Mouse (Mus musculus) limb, embryonic 14.5 days (tissue): ENCODE measurements around the gene Tm2d3. TPM values are rescaled to one million over a fixed set of nuclear protein-coding genes. Genes with fewer than 3 reads are reported as not detected.

Source experiments
- ATAC-seq: fragments of 200-750 bp; cut with Nextera tagmentation; 2 replicates; pipeline ENCODE4 v1.8.0; 2017; ENCODE audit warnings: low read depth, moderate number of reproducible peaks, moderate TSS enrichment; ENCODE audit not compliant: low FRiP score
- DNase-seq: peaks from one replicate; pipeline ENCODE4 v3.0.0-alpha.2; 2015; ENCODE audit warnings: low spot score
- H3K27ac ChIP-seq: fragments of 300-500 bp; sonication (generic); replicated peaks from 2 replicates; pipeline ENCODE4 v1.5.1; 2014; ENCODE audit warnings: low read depth, mild to moderate bottlenecking, low read length, moderate library complexity, mixed read lengths
- H3K27me3 ChIP-seq: fragments of 300-500 bp; sonication (generic); 2 replicates; pipeline ENCODE4 v1.6.1; 2014; ENCODE audit warnings: low read length, mixed read lengths; ENCODE audit not compliant: control insufficient read depth, insufficient read depth
- H3K36me3 ChIP-seq: fragments of 300-500 bp; sonication (generic); 2 replicates; pipeline ENCODE4 v1.6.1; 2014; ENCODE audit warnings: mild to moderate bottlenecking, low read length, moderate library complexity, mixed read lengths; ENCODE audit not compliant: control insufficient read depth, insufficient read depth
- H3K4me1 ChIP-seq: fragments of 300-500 bp; sonication (generic); 2 replicates; pipeline ENCODE4 v1.6.1; 2014; ENCODE audit warnings: antibody characterized with exemption, low read length, mixed read lengths; ENCODE audit not compliant: control insufficient read depth, insufficient read depth
- H3K4me2 ChIP-seq: fragments of 300-500 bp; sonication (generic); replicated peaks from 2 replicates; pipeline ENCODE4 v1.6.1; 2014; ENCODE audit warnings: low read depth, mild to moderate bottlenecking, low read length, moderate library complexity; ENCODE audit not compliant: severe bottlenecking
- H3K4me3 ChIP-seq: fragments of 300-500 bp; sonication (generic); replicated peaks from 2 replicates; pipeline ENCODE4 v1.5.1; 2014; ENCODE audit warnings: low read length
- H3K9ac ChIP-seq: fragments of 300-500 bp; sonication (generic); 2 replicates; pipeline ENCODE4 v1.6.1; 2014; ENCODE audit warnings: mild to moderate bottlenecking, low read depth, low read length, moderate library complexity; ENCODE audit not compliant: severe bottlenecking
- H3K9me3 ChIP-seq: fragments of 300-500 bp; sonication (generic); 2 replicates; pipeline ENCODE4 v1.6.1; 2016; ENCODE audit warnings: low read length; ENCODE audit not compliant: control insufficient read depth
- POLR2A ChIP-seq: fragments of 200-500 bp; IDR thresholded peaks from 2 replicates; pipeline ENCODE4 v1.8.0; 2012; ENCODE audit warnings: inconsistent platforms, mild to moderate bottlenecking, moderate library complexity, borderline replicate concordance; ENCODE audit not compliant: insufficient read depth, insufficient read length; ENCODE audit errors: extremely low read depth
- WGBS: fragments of 180-500 bp; shearing (Covaris S2); extraction: QIAGEN DNeasy Blood & Tissue Kit; methylation state at CpG from one replicate; pipeline ENCODE4 v1.1.7; 2014; 5-methylcytosine and 5-hydroxymethylcytosine counted together
- polyA plus RNA-seq, 2 experiments: library from polyadenylated mRNA; depleted of rRNA in 1 of 2; stranded (reverse) in 1 of 2; unstranded in 1 of 2; fragments of >200 nt; fragmentation: Nextera tagmentation in 1 of 2; extraction: Ambion mirVana in 1 of 2; gene quantifications; 2 replicates each; pipeline versions ENCODE4 v1.2.1 to v1.2.3; 2012 to 2014

Tm2d3 gene
- polyA plus RNA-seq, 2 experiments, result 92.9 to 119 TPM

DNA sequence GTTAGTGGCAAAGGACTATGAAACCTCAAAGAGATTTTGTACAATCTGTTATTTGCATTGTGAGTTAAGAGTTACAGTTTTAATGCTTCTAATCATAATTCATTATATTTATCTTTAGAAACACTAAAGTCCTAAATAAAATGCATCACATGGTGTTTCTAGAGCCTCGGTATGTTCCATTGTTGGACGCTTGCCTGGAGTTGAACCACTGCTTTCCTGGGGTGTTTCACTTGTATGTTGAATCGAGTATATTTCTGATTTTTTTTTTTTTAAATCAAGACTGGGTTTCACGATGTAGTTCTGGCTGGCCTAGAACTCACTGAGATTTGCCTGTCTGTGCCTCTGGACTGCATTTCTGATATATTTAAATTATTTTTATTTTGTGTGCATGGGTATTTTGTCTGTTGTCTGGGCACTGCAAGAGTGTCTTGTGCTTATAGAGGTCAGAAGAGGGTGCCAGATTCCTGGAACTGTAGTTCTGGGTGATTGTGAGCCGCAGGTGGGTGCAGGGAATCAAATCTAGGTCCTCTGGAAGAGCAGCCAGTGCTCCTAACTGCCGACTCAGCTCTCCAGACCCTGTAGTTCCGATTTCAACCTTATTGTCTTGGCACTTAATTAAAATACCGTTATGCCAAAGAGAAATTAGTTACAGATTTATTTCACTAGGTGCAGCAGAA lies 1.1 kb downstream of the Tm2d3 start:
- Histone ChIP-seq H3K36me3 (peaks cover 8% of the 10 kb centered on the region), H3K4me3 (no peak overlapping the region), H3K27me3 (no peaks in the 10 kb centered on the region), H3K9me3 (no peaks in the 10 kb centered on the region), H3K9ac (no peak overlapping the region), H3K4me2 (no peak overlapping the region), H3K4me1 (peaks cover 10% of the 10 kb centered on the region), H3K27ac (no peak overlapping the region)
- DNase-seq, result no peak
- WGBS, result 70% methylated on average over 8 of the region's 8 CpGs
- ATAC-seq, result no peak
- no peak for TF ChIP-seq POLR2A

DNA sequence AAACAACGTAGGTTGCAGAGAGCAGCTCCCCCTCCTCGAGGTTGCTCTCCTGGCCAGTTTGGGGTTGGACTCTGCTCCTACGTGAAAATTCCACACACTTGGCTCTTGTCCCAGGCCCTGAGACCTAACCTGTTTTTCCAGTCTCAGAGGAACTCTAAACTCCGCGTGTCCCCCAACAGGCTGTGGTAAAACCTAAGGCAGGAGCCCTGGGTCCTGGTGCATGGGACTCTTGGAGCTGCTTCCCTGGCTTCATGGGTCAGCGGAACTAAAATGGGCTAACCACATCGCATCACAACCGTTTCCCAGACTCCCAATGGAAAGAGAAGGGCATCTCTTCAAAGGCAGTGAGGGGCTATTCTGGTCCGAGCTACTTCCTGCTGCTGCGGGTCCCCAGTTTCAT lies 1.9 kb downstream of the Tm2d3 start:
- peak overlapping the region; percentile 80 for H3K4me3 ChIP-seq
- H3K36me3 ChIP-seq, result peaks cover 14% of the 10 kb centered on the region
- peak overlapping the region; percentile 85 for H3K4me2 ChIP-seq
- H3K9me3 ChIP-seq, result no peaks in the 10 kb centered on the region
- H3K27me3 ChIP-seq, result no peaks in the 10 kb centered on the region
- H3K9ac ChIP-seq, result peak overlapping the region; percentile 75
- H3K4me1 ChIP-seq, result peaks cover 10% of the 10 kb centered on the region
- peak overlapping the region; percentile 65; the same call in 1 of the 2 replicates for H3K27ac ChIP-seq
- DNase-seq (peak; percentile 4), ATAC-seq (no peak; the same call in 1 of the 2 replicates)
- 0% methylated on average over 10 of the region's 10 CpGs for WGBS
- TF ChIP-seq POLR2A, result no peak

DNA sequence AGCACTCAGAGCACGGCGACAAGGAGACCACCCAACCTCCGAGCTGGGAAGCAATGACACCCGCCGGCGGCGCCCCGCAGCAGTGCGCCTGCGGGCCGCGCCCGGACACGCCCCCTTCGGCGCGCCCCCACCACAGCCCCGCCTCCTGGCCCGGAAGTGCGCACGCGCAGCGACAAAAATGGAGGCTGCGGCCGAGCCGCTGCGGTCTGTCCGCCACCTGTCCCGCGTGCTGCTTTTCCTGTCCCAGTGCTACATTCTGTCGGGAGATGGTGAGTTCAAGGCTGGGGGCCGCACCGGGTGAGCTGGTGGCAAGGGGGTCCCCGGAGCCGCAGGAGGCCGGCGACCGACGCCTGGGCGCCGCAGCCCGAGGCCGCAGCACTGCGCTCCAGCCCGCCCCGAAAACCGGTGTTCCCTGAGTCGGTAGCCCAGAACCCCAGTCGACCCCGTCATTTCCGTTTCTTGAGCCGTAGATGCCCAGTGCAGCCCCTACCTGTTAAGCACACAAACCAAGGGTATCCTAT lies 2.4 kb downstream of the Tm2d3 start:
- Histone ChIP-seq H3K4me2 (peak overlapping the region; percentile 85), H3K36me3 (peaks cover 19% of the 10 kb centered on the region), H3K9me3 (no peaks in the 10 kb centered on the region), H3K4me3 (peak overlapping the region; percentile 80), H3K27ac (peak overlapping the region; percentile 65; the same call in 1 of the 2 replicates), H3K4me1 (peaks cover 10% of the 10 kb centered on the region), H3K27me3 (no peaks in the 10 kb centered on the region), H3K9ac (peak overlapping the region; percentile 75)
- DNase-seq (peak; percentile 76), ATAC-seq (peak; percentile 93)
- under 1% methylated on average over 48 of the region's 52 CpGs for WGBS
- peak; percentile 85; the same call in 1 of the 2 replicates for TF ChIP-seq POLR2A

DNA sequence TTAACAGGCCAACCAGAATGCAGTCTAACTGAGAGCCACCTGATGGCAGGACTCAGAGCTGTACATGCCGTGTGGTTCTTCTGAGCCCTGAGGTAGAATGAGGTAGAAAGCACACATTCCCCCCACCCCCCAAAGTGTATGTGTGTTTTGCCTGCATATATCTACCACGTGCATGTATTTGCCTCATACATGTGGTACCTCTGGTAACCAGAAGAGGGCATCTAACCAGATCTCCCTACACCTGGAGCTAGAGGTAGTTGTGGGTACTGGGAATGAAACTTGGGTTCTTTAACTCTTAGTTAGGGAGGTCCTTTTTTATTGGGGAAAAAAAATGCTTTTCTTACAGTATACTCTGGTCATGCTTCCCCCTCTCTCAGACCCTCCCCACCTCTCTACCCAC lies 5.5 kb downstream of the Tm2d3 start:
- Histone ChIP-seq H3K27me3 (no peaks in the 10 kb centered on the region), H3K9me3 (no peaks in the 10 kb centered on the region), H3K9ac (no peak overlapping the region), H3K27ac (no peak overlapping the region), H3K4me1 (peaks cover 10% of the 10 kb centered on the region), H3K4me3 (no peak overlapping the region), H3K36me3 (peaks cover 48% of the 10 kb centered on the region), H3K4me2 (no peak overlapping the region)
- ATAC-seq (no peak), DNase-seq (no peak)
- TF ChIP-seq POLR2A, result no peak
- WGBS, result 47% methylated on average over 2 of the region's 2 CpGs

DNA sequence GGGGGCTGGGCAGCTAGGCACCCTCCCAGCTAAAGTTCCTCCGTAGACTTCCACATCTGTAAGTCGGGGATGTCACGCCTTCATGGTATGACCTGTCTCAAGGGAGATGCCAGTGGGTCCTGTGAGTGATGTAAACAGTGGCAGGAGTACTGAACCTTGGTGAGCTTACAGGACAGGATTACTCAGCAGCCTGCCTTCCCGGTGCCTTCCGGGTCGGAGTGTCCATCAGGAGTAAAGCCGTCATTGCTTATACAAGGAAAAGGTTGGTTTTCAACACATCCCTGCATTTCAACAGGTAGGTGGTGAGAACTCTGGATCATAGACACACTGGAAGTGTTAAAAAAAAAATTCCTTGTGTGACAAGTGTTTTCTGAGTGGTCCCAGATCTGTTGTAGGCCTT lies 11.1 kb downstream of the Tm2d3 start:
- H3K27ac ChIP-seq, result no peak overlapping the region
- H3K4me2 ChIP-seq, result no peak overlapping the region
- H3K4me1 ChIP-seq, result 0 out of 2 replicates have a peak, but pooled peaks cover 5% of the 10 kb centered on the region
- no peak overlapping the region for H3K9ac ChIP-seq
- peaks cover 52% of the 10 kb centered on the region for H3K36me3 ChIP-seq
- no peak overlapping the region for H3K4me3 ChIP-seq
- TF ChIP-seq POLR2A, result no peak
- 95% methylated on average over 7 of the region's 7 CpGs for WGBS
- ATAC-seq (no peak), DNase-seq (no peak)
- no peaks in the 10 kb centered on the region for H3K27me3 ChIP-seq
- no peaks in the 10 kb centered on the region for H3K9me3 ChIP-seq
